Mouse (Mus musculus) midbrain, postnatal 0 days (tissue): ENCODE measurements around the gene Mapkap1. TPM values are rescaled to one million over a fixed set of nuclear protein-coding genes. Genes with fewer than 3 reads are reported as not detected.

Source experiments
- ATAC-seq: fragments of 200-750 bp; cut with Nextera tagmentation; 2 replicates; pipeline ENCODE4 v1.8.0; 2017; ENCODE audit warnings: moderate number of reproducible peaks, mild to moderate bottlenecking, moderate TSS enrichment, moderate library complexity; ENCODE audit not compliant: low FRiP score
- DNase-seq: peaks from one replicate; pipeline ENCODE4 v3.0.0-alpha.2; 2015; ENCODE audit warnings: low spot score
- H3K27ac ChIP-seq: fragments of 300-500 bp; sonication (generic); 2 replicates; pipeline ENCODE4 v1.5.1; 2014; ENCODE audit warnings: low read depth, mild to moderate bottlenecking, low read length, mixed read lengths
- H3K27me3 ChIP-seq: fragments of 300-500 bp; sonication (generic); 2 replicates; pipeline ENCODE4 v1.6.1; 2014; ENCODE audit warnings: low read length, control low read depth, mixed read lengths; ENCODE audit not compliant: insufficient read depth
- H3K36me3 ChIP-seq: fragments of 300-500 bp; sonication (generic); 2 replicates; pipeline ENCODE4 v1.6.1; 2014; ENCODE audit warnings: low read length, control low read depth, mixed read lengths; ENCODE audit not compliant: insufficient read depth
- H3K4me1 ChIP-seq: fragments of 300-500 bp; sonication (generic); 2 replicates; pipeline ENCODE4 v1.6.1; 2014; ENCODE audit warnings: mild to moderate bottlenecking, control low read depth, antibody characterized with exemption, low read length, mixed read lengths; ENCODE audit not compliant: insufficient read depth
- H3K4me2 ChIP-seq: fragments of 300-500 bp; sonication (generic); 2 replicates; pipeline ENCODE4 v1.6.1; 2014; ENCODE audit warnings: low read depth, mild to moderate bottlenecking, low read length, mixed read lengths; ENCODE audit not compliant: poor library complexity, severe bottlenecking
- H3K4me3 ChIP-seq: fragments of 300-500 bp; sonication (generic); 2 replicates; pipeline ENCODE4 v1.5.1; 2014; ENCODE audit warnings: low read depth, mild to moderate bottlenecking, low read length, moderate library complexity
- H3K9ac ChIP-seq: fragments of 300-500 bp; sonication (generic); replicated peaks from 2 replicates; pipeline ENCODE4 v1.6.1; 2014; ENCODE audit warnings: mild to moderate bottlenecking, low read length, moderate library complexity, mixed read lengths; ENCODE audit not compliant: poor library complexity, severe bottlenecking
- H3K9me3 ChIP-seq: fragments of 300-500 bp; sonication (generic); 2 replicates; pipeline ENCODE4 v1.6.1; 2016; ENCODE audit warnings: low read length, control low read depth
- CTCF ChIP-seq: IDR thresholded peaks from 2 replicates; pipeline ENCODE4 v1.5.1; 2016; ENCODE audit warnings: antibody characterized with exemption, mild to moderate bottlenecking
- WGBS: fragments of 180-500 bp; shearing (Covaris S2); extraction: QIAGEN DNeasy Blood & Tissue Kit; methylation state at CpG from one replicate; pipeline ENCODE4 v1.1.7; 2014; 5-methylcytosine and 5-hydroxymethylcytosine counted together
- polyA plus RNA-seq: library from polyadenylated mRNA; unstranded; fragments of >200 nt; fragmentation: Nextera tagmentation; extraction: Ambion mirVana; gene quantifications from 2 replicates; pipeline ENCODE4 v1.2.1, GENCODE M21; 2015
- total RNA-seq: library from RNA; depleted of rRNA; stranded (reverse); fragments of >200 nt; gene quantifications from 2 replicates; pipeline ENCODE4 v1.2.3, GENCODE M21; 2014

Gene Mapkap1
- total and polyA plus RNA-seq, 2 experiments from 2014 or later, result 83.0 to 101 TPM

GRCm38 (mm10) chr2:34448756-34449155 is 42.2 kb downstream of the Mapkap1 start:
- ATAC-seq (no peak), DNase-seq (peak; percentile 24)
- Histone ChIP-seq H3K27ac (no peak overlapping the region), H3K27me3 (no peaks in the 10 kb centered on the region), H3K9ac (no peak overlapping the region), H3K4me2 (no peak overlapping the region), H3K36me3 (0 out of 2 replicates have a peak, but pooled peaks cover 5% of the 10 kb centered on the region), H3K9me3 (no peaks in the 10 kb centered on the region), H3K4me1 (no peaks in the 10 kb centered on the region), H3K4me3 (no peak overlapping the region)
- no peak for TF ChIP-seq CTCF
- 69% methylated on average over 4 of the region's 4 CpGs for WGBS

GRCm38 (mm10) chr2:34462490-34462889 is 55.9 kb downstream of the Mapkap1 start:
- no peak for ATAC-seq
- no peak for TF ChIP-seq CTCF
- Histone ChIP-seq H3K27ac (no peak overlapping the region), H3K4me1 (no peaks in the 10 kb centered on the region), H3K36me3 (0 out of 2 replicates have a peak, but pooled peaks cover 2% of the 10 kb centered on the region), H3K4me3 (no peak overlapping the region), H3K9me3 (no peaks in the 10 kb centered on the region), H3K27me3 (no peaks in the 10 kb centered on the region), H3K9ac (no peak overlapping the region), H3K4me2 (no peak overlapping the region)
- 75% methylated on average over 3 of the region's 3 CpGs for WGBS
- DNase-seq, result no peak

- no peak for ATAC-seq
- no peak for DNase-seq
- H3K9ac ChIP-seq, result no peak overlapping the region
- no peaks in the 10 kb centered on the region for H3K4me1 ChIP-seq
- H3K4me2 ChIP-seq, result no peak overlapping the region
- H3K27ac ChIP-seq, result no peak overlapping the region
- no peak overlapping the region for H3K4me3 ChIP-seq
- H3K27me3 ChIP-seq, result no peaks in the 10 kb centered on the region
- no peaks in the 10 kb centered on the region for H3K36me3 ChIP-seq
- H3K9me3 ChIP-seq, result no peaks in the 10 kb centered on the region
- no peak for TF ChIP-seq CTCF
- WGBS, result 76% methylated on average over 7 of the region's 7 CpGs
Measured at GRCm38 (mm10) chr2:34468559-34469141, 62.1 kb downstream of the Mapkap1 start.

DNA sequence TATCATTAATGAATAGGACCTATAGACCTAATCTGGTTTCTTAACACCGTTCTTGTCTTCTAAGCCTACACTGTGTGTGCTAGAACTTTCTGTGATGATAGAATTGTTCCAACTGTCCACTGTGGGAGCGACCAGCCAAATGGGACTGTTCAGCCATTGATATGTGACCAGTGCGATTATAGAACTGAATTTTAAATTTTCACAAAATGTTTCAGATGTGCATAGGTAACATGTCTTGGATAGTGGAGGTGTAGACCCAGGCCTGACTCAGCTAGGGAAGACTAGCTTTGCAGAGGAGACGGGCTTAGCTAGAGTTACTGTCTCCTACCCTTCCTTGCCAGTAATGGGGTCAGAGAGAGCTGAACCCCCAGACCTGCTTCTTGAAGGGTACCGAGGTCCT is 62.8 kb downstream of the Mapkap1 start:
- Histone ChIP-seq H3K27ac (no peak overlapping the region), H3K4me3 (no peak overlapping the region), H3K4me1 (no peaks in the 10 kb centered on the region), H3K36me3 (no peaks in the 10 kb centered on the region), H3K4me2 (no peak overlapping the region), H3K9ac (no peak overlapping the region), H3K27me3 (no peaks in the 10 kb centered on the region), H3K9me3 (no peaks in the 10 kb centered on the region)
- ATAC-seq (no peak), DNase-seq (no peak)
- 96% methylated on average over 5 of the region's 5 CpGs for WGBS
- no peak for TF ChIP-seq CTCF

DNA sequence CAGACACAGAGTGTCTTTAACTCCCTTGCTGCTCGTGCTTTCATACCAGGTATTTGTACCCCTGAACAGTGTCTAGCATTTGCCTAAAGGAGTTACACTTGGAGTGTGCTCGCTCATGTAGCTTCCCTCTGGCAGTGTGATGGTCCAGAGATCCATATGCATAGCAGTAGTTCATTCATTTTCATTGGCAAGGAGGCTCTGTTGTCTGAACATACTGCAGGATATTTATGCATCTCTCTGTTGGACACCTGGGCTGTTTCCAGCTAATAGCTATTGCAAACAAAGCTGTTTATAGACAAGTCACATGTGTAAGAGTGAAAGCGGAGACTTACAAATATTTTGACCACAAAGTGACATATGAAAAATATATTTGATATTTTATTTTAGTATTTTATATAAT is 67.2 kb downstream of the Mapkap1 start:
- ATAC-seq, result no peak
- H3K27ac ChIP-seq, result no peak overlapping the region
- no peaks in the 10 kb centered on the region for H3K27me3 ChIP-seq

GRCm38 (mm10) chr2:34481401-34481800 is 74.8 kb downstream of the Mapkap1 start:
- H3K4me2 ChIP-seq, result no peak overlapping the region
- TF ChIP-seq CTCF, result no peak
- DNase-seq (no peak), ATAC-seq (no peak)
- peaks cover 4% of the 10 kb centered on the region for H3K4me1 ChIP-seq
- H3K36me3 ChIP-seq, result no peaks in the 10 kb centered on the region
- no peaks in the 10 kb centered on the region for H3K27me3 ChIP-seq
- H3K4me3 ChIP-seq, result no peak overlapping the region
- 27% methylated on average over 4 of the region's 4 CpGs for WGBS
- H3K9me3 ChIP-seq, result no peaks in the 10 kb centered on the region
- H3K27ac ChIP-seq, result 0 out of 2 replicates have a peak overlapping the region, but pooled peaks have one; percentile 12
- 0 out of 2 replicates have a peak overlapping the region, but pooled peaks have one; percentile 24 for H3K9ac ChIP-seq

More for the DNA sequence above, 67.2 kb downstream of the Mapkap1 start:
- H3K36me3 ChIP-seq, result no peaks in the 10 kb centered on the region
- no peaks in the 10 kb centered on the region for H3K4me1 ChIP-seq
- peak; percentile 62 for DNase-seq
- H3K9me3 ChIP-seq, result no peaks in the 10 kb centered on the region
- TF ChIP-seq CTCF, result no peak
- no peak overlapping the region for H3K4me2 ChIP-seq
- WGBS, result 50% methylated on average over 3 of the region's 3 CpGs
- no peak overlapping the region for H3K9ac ChIP-seq
- H3K4me3 ChIP-seq, result no peak overlapping the region
